Mouse (Mus musculus): ENCODE measurements around the gene Gm20388. TPM values are rescaled to one million over a fixed set of nuclear protein-coding genes. Genes with fewer than 3 reads are reported as not detected.

Gene Gm20388
- polyA plus RNA-seq, 1 experiment from 2014 or later = 7.4 TPM

GRCm38 (mm10) chr8:123741232-123741631, 3830.6 kb downstream of the Gm20388 start:
- Histone ChIP-seq H3K9me3 (replicated peaks; ENCODE audit: control insufficient read depth, low read length) (no peaks in the 10 kb centered on the region), H3K4me1 (ENCODE audit: control insufficient read depth, insufficient read depth, low read length) (no peaks in the 10 kb centered on the region), H3K36me3 (ENCODE audit: control insufficient read depth, insufficient read depth, low read length) (no peaks in the 10 kb centered on the region), H3K27ac (ENCODE audit: low read length) (no peak overlapping the region), H3K4me2 (ENCODE audit: low read depth, low read length) (no peak overlapping the region), H3K27me3 (ENCODE audit: control insufficient read depth, insufficient read depth, low read length) (no peaks in the 10 kb centered on the region), H3K9ac (ENCODE audit: low read length) (no peak overlapping the region), H3K4me3 (replicated peaks; ENCODE audit: low read length) (no peak overlapping the region)
- no peak for ATAC-seq (ENCODE audit: insufficient read depth, low FRiP score)
- 88% methylated on average over 9 of the region's 9 CpGs for WGBS

GRCm38 (mm10) chr8:123746488-123746887, 3835.8 kb downstream of the Gm20388 start:
- Histone ChIP-seq H3K27me3 (ENCODE audit: control insufficient read depth, insufficient read depth, low read length) (no peaks in the 10 kb centered on the region), H3K9me3 (replicated peaks; ENCODE audit: control insufficient read depth, low read length) (no peaks in the 10 kb centered on the region), H3K9ac (ENCODE audit: low read length) (no peak overlapping the region), H3K4me3 (replicated peaks; ENCODE audit: low read length) (no peak overlapping the region), H3K4me1 (ENCODE audit: control insufficient read depth, insufficient read depth, low read length) (no peaks in the 10 kb centered on the region), H3K4me2 (ENCODE audit: low read depth, low read length) (no peak overlapping the region), H3K27ac (ENCODE audit: low read length) (no peak overlapping the region), H3K36me3 (ENCODE audit: control insufficient read depth, insufficient read depth, low read length) (no peaks in the 10 kb centered on the region)
- no peak for ATAC-seq (ENCODE audit: insufficient read depth, low FRiP score)
- WGBS = 89% methylated on average over 4 of the region's 4 CpGs

GRCm38 (mm10) chr8:123747772-123748171, 3837.1 kb downstream of the Gm20388 start:
- no peak overlapping the region for H3K27ac ChIP-seq (ENCODE audit: low read length)
- peaks cover 7% of the 10 kb centered on the region for H3K4me1 ChIP-seq (ENCODE audit: control insufficient read depth, insufficient read depth, low read length)
- WGBS = 20% methylated on average over 5 of the region's 5 CpGs
- no peaks in the 10 kb centered on the region for H3K36me3 ChIP-seq (ENCODE audit: control insufficient read depth, insufficient read depth, low read length)
- no peaks in the 10 kb centered on the region for H3K9me3 ChIP-seq (replicated peaks; ENCODE audit: control insufficient read depth, low read length)
- H3K9ac ChIP-seq (ENCODE audit: low read length) = no peak overlapping the region
- no peak overlapping the region for H3K4me2 ChIP-seq (ENCODE audit: low read depth, low read length)
- no peak overlapping the region for H3K4me3 ChIP-seq (replicated peaks; ENCODE audit: low read length)
- H3K27me3 ChIP-seq (ENCODE audit: control insufficient read depth, insufficient read depth, low read length) = no peaks in the 10 kb centered on the region
- ATAC-seq (ENCODE audit: insufficient read depth, low FRiP score) = no peak

GRCm38 (mm10) chr8:123750171-123750693, 3839.6 kb downstream of the Gm20388 start:
- ATAC-seq (ENCODE audit: insufficient read depth, low FRiP score) = no peak
- H3K4me2 ChIP-seq (ENCODE audit: low read depth, low read length) = no peak overlapping the region
- WGBS = 63% methylated on average over 5 of the region's 5 CpGs
- no peaks in the 10 kb centered on the region for H3K36me3 ChIP-seq (ENCODE audit: control insufficient read depth, insufficient read depth, low read length)
- no peaks in the 10 kb centered on the region for H3K27me3 ChIP-seq (ENCODE audit: control insufficient read depth, insufficient read depth, low read length)
- H3K9me3 ChIP-seq (replicated peaks; ENCODE audit: control insufficient read depth, low read length) = no peaks in the 10 kb centered on the region
- no peak overlapping the region for H3K4me3 ChIP-seq (replicated peaks; ENCODE audit: low read length)
- peaks cover 12% of the 10 kb centered on the region for H3K4me1 ChIP-seq (ENCODE audit: control insufficient read depth, insufficient read depth, low read length)
- H3K27ac ChIP-seq (ENCODE audit: low read length) = no peak overlapping the region
- no peak overlapping the region for H3K9ac ChIP-seq (ENCODE audit: low read length)

GRCm38 (mm10) chr8:123752773-123753468, 3842.3 kb downstream of the Gm20388 start:
- H3K4me2 ChIP-seq (ENCODE audit: low read depth, low read length) = no peak overlapping the region

GRCm38 (mm10) chr8:123753604-123754375, 3843.1 kb downstream of the Gm20388 start:
- Histone ChIP-seq H3K4me1 (ENCODE audit: control insufficient read depth, insufficient read depth, low read length) (peaks cover 18% of the 10 kb centered on the region), H3K27me3 (ENCODE audit: control insufficient read depth, insufficient read depth, low read length) (no peaks in the 10 kb centered on the region), H3K27ac (ENCODE audit: low read length) (peak overlapping the region; percentile 47), H3K36me3 (ENCODE audit: control insufficient read depth, insufficient read depth, low read length) (no peaks in the 10 kb centered on the region), H3K9me3 (replicated peaks; ENCODE audit: control insufficient read depth, low read length) (no peaks in the 10 kb centered on the region), H3K9ac (ENCODE audit: low read length) (no peak overlapping the region), H3K4me3 (replicated peaks; ENCODE audit: low read length) (no peak overlapping the region), H3K4me2 (ENCODE audit: low read depth, low read length) (no peak overlapping the region)
- no peak for ATAC-seq (ENCODE audit: insufficient read depth, low FRiP score)
- 28% methylated on average over 18 of the region's 18 CpGs for WGBS

More at GRCm38 (mm10) chr8:123752773-123753468, 3842.3 kb downstream of the Gm20388 start:
- WGBS = 49% methylated on average over 13 of the region's 13 CpGs
- peak; percentile 29; the same call in 1 of the 2 replicates for ATAC-seq (ENCODE audit: insufficient read depth, low FRiP score)
- no peaks in the 10 kb centered on the region for H3K36me3 ChIP-seq (ENCODE audit: control insufficient read depth, insufficient read depth, low read length)
- H3K4me3 ChIP-seq (replicated peaks; ENCODE audit: low read length) = no peak overlapping the region
- H3K9me3 ChIP-seq (replicated peaks; ENCODE audit: control insufficient read depth, low read length) = no peaks in the 10 kb centered on the region
- H3K4me1 ChIP-seq (ENCODE audit: control insufficient read depth, insufficient read depth, low read length) = peaks cover 18% of the 10 kb centered on the region
- no peak overlapping the region for H3K9ac ChIP-seq (ENCODE audit: low read length)
- H3K27ac ChIP-seq (ENCODE audit: low read length) = peak overlapping the region; percentile 47; the same call in 1 of the 2 replicates
- no peaks in the 10 kb centered on the region for H3K27me3 ChIP-seq (ENCODE audit: control insufficient read depth, insufficient read depth, low read length)

- H3K27me3 ChIP-seq (ENCODE audit: control insufficient read depth, insufficient read depth, low read length) = no peaks in the 10 kb centered on the region
- no peaks in the 10 kb centered on the region for H3K9me3 ChIP-seq (replicated peaks; ENCODE audit: control insufficient read depth, low read length)
- no peak overlapping the region for H3K4me2 ChIP-seq (ENCODE audit: low read depth, low read length)
- no peak for ATAC-seq (ENCODE audit: insufficient read depth, low FRiP score)
- H3K4me3 ChIP-seq (replicated peaks; ENCODE audit: low read length) = no peak overlapping the region
- peaks cover 18% of the 10 kb centered on the region for H3K4me1 ChIP-seq (ENCODE audit: control insufficient read depth, insufficient read depth, low read length)
- no peak overlapping the region for H3K27ac ChIP-seq (ENCODE audit: low read length)
- WGBS = 71% methylated on average over 13 of the region's 13 CpGs
- H3K36me3 ChIP-seq (ENCODE audit: control insufficient read depth, insufficient read depth, low read length) = no peaks in the 10 kb centered on the region
- H3K9ac ChIP-seq (ENCODE audit: low read length) = no peak overlapping the region
These were observed 3844.1 kb downstream of the Gm20388 start for GRCm38 (mm10) chr8:123754538-123755431.

GRCm38 (mm10) chr8:123756901-123757300, 3846.3 kb downstream of the Gm20388 start:
- Histone ChIP-seq H3K4me3 (replicated peaks; ENCODE audit: low read length) (no peak overlapping the region), H3K27me3 (ENCODE audit: control insufficient read depth, insufficient read depth, low read length) (no peaks in the 10 kb centered on the region), H3K27ac (ENCODE audit: low read length) (no peak overlapping the region), H3K9me3 (replicated peaks; ENCODE audit: control insufficient read depth, low read length) (no peaks in the 10 kb centered on the region), H3K9ac (ENCODE audit: low read length) (no peak overlapping the region), H3K4me1 (ENCODE audit: control insufficient read depth, insufficient read depth, low read length) (peaks cover 26% of the 10 kb centered on the region), H3K36me3 (ENCODE audit: control insufficient read depth, insufficient read depth, low read length) (no peaks in the 10 kb centered on the region), H3K4me2 (ENCODE audit: low read depth, low read length) (no peak overlapping the region)
- 55% methylated on average over 8 of the region's 8 CpGs for WGBS
- ATAC-seq (ENCODE audit: insufficient read depth, low FRiP score) = no peak
